Mouse (Mus musculus): Measurements from ENCODE around the gene Olfr353. TPM values are rescaled to one million over a fixed set of nuclear protein-coding genes. Genes with fewer than 3 reads are reported as not detected.

Gene Olfr353
- polyA plus RNA-seq (2017; shearing (Covaris generic)) = not detected

DNA sequence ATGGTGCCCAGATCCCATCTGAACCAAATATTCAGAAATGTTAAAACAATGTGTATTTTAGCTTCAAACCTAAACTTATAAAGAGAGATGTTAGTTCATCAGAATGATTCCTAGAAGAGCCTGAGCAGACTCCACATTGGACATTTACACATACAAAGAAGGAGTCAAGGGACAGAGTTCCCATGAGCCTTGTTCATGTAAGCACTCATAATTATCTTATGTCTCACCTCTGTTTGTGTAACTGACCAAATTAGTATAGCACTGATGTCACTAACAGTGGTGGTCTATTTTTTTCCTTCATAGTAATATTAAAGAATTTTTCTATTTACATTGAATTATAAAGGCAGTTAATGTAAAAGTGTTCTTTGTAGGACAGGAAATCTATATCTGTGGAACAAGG is at the start of gene Olfr353:
Olfr353 (minus strand) TSS at position 101 of the 400 bp plus-strand sequence.

GRCm38 (mm10) chr2:36936821-36937220 is 44.1 kb upstream of the Olfr353 start, which contains the start of gene Olfr356:
Gene Olfr356, plus strand, starts transcription at chr2:36937121.

GRCm38 (mm10) chr2:36928797-36929196 is 36.1 kb upstream of the Olfr353 start, which contains the start of gene Olfr355:
Gene Olfr355, minus strand, starts transcription at chr2:36928897.

DNA sequence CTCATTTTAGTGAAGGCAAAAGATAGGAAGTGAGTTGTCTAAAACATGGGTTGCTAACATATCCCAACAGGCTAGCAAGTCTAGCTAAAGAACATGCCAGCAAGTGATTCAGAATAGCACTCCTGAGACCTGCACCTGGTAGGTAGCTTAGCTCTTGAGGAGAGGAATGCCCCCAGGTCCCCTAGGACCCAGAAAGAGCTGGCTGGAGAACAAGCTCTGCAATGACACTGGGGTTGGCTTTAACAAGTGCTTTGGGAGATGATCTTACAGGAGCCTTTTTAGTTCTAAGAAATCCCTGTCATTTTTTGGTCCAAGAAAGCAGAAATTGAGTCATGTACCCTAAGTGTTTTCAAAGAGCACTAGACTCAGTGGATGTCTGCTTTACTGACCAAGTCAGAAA is 12.6 kb upstream of the Olfr353 start, which contains the start of gene Olfr354:
Olfr354 (plus strand) TSS at position 301 of the 400 bp plus-strand sequence.

GRCm38 (mm10) chr2:36868160-36868559 is 24.6 kb downstream of the Olfr353 start, which contains the start of gene Olfr352:
Gene Olfr352, plus strand, starts transcription at chr2:36868460.

DNA sequence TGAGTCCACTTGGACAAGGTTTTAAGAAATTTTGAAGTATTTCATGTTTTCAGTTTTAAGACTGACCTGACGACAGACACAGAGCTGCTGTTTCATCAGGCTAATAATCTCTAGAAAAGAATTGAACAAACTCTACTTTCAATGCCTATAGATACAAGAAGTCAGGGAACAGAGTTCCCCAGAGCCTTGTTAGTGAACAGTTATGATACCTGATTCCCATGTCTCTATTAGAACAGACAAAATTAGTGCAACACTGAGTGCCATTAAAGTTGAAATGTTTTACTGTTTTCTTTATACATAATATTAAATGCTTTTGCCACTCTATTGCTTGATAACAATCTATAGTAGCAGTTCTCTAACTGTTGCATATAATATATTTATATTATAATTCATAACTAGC is 30.2 kb downstream of the Olfr353 start, which contains the start of gene Olfr351:
Olfr351 (minus strand) TSS at position 101 of the 400 bp plus-strand sequence.

DNA sequence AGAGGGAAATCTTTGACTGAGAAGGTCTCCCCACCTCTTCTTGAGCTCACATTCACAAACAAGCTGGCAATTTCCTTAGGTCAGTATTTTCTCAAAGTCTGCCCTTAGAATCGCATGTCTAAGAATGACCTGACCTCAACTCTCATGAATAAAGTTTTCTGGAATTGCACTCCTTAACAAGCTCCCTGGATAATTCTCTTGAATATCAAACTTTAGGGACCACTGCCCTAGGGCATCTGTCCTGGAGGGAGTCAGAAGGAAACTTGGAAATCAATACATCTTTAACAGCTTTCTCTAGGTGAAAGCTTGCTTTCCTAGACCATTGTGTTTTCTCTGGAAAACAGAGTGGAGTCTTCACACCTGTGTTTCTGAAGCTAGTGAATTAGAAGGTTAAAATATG is 46.7 kb downstream of the Olfr353 start, which contains the start of gene Olfr350:
Olfr350 (plus strand) TSS at position 301 of the 400 bp plus-strand sequence.

Other genes with a start within 250 kb of the Olfr353 start
- gene Olfr346, start 207.1 kb downstream of the Olfr353 start, polyA plus RNA-seq (2017; shearing (Covaris generic)) = not detected
- not detected for gene Olfr347, start 161.0 kb downstream of the Olfr353 start, polyA plus RNA-seq (2017; shearing (Covaris generic))
- not detected for gene Olfr348, start 108.7 kb downstream of the Olfr353 start, polyA plus RNA-seq (2017; shearing (Covaris generic))
- gene Olfr50, start 102.4 kb downstream of the Olfr353 start, polyA plus RNA-seq (2017; shearing (Covaris generic)) = not detected
- gene Olfr3, start 75.9 kb downstream of the Olfr353 start, polyA plus RNA-seq (2017; shearing (Covaris generic)) = not detected
- gene Olfr350, start 46.6 kb downstream of the Olfr353 start, polyA plus RNA-seq (2017; shearing (Covaris generic)) = not detected
- not detected for gene Olfr351, start 30.3 kb downstream of the Olfr353 start, polyA plus RNA-seq (2017; shearing (Covaris generic))
- gene Olfr352, start 24.5 kb downstream of the Olfr353 start, polyA plus RNA-seq (2017; shearing (Covaris generic)) = not detected
- gene Olfr354, start 12.7 kb upstream of the Olfr353 start, polyA plus RNA-seq (2017; shearing (Covaris generic)) = not detected
- gene Olfr355, start 36.0 kb upstream of the Olfr353 start, polyA plus RNA-seq (2017; shearing (Covaris generic)) = not detected
- gene Olfr356, start 44.2 kb upstream of the Olfr353 start, polyA plus RNA-seq (2017; shearing (Covaris generic)) = not detected
- not detected for gene Olfr357, start 100.9 kb upstream of the Olfr353 start, polyA plus RNA-seq (2017; shearing (Covaris generic))
- gene Olfr358, start 116.4 kb upstream of the Olfr353 start, polyA plus RNA-seq (2017; shearing (Covaris generic)) = not detected
- not detected for gene Olfr360, start 172.8 kb upstream of the Olfr353 start, polyA plus RNA-seq (2017; shearing (Covaris generic))
- not detected for gene Olfr361, start 196.4 kb upstream of the Olfr353 start, polyA plus RNA-seq (2017; shearing (Covaris generic))
- not detected for gene Olfr362, start 225.0 kb upstream of the Olfr353 start, polyA plus RNA-seq (2017; shearing (Covaris generic))
- not detected for gene Olfr364-ps1, start 246.4 kb upstream of the Olfr353 start, polyA plus RNA-seq (2017; shearing (Covaris generic))

Data from activated CD4-positive, CD25-positive, alpha-beta regulatory T cell, adult 9 weeks (primary cell).